In the genomic region with DNA sequence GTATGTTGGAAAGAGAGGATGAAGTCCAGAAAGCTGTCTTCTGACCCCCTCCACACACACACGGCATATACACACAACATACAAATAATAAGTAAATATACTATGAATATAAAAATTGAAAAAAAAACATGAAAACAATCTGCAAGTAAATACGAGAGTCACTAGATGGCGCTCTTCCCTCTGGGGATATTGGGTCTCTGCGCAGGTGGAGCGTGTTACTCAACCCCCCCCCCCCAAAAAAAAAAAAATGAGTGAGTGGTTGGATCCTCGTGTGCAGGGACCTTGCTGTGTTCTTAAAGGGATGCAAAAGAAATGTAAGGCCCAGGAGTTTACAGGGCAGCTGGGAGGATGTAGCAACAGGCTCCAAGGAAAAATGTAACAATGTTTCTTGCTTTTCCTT, we compare ENCODE assay signal across 10 mouse cellular contexts. TPM values are rescaled to one million over a fixed set of nuclear protein-coding genes. Genes with fewer than 3 reads are reported as not detected.
A peak's percentile ranks its signal among the peaks of the same experiment; 100 is the strongest.
DNase-seq lines count a peak whose midpoint lies in the region; ATAC-seq and TF ChIP-seq lines count a peak whose summit lies in the region.
"Had no signal": no experiment of that assay in that cellular context is flagged by ENCODE, and none has a peak within 500 bp of the region (broad histone marks: within the 10 kb centered on the region; RNA-seq: fewer than 3 reads in every experiment).

No protein-coding gene starts in this region.

- H3K4me1 ChIP-seq in hindbrain, embryonic 11.5 days (replicated peaks; ENCODE audit: control insufficient read depth, insufficient read depth, low read length), result 0 out of 2 replicates have a peak, but pooled peaks cover 2% of the 10 kb centered on the region
- peaks cover 9% of the 10 kb centered on the region for H3K4me1 ChIP-seq in hindbrain, embryonic 13.5 days (replicated peaks)
- peaks cover 7% of the 10 kb centered on the region for H3K4me1 ChIP-seq in testis, adult 2 months (ENCODE audit: control insufficient read depth, insufficient read depth, low read length)

- H3K4me3 ChIP-seq in hindbrain, embryonic 11.5 days (ENCODE audit: low read depth, low read length), result no peak overlapping the region
- no peak overlapping the region for H3K4me3 ChIP-seq in hindbrain, embryonic 13.5 days
- H3K4me3 ChIP-seq in testis, adult 2 months (ENCODE audit: control insufficient read depth, low read depth, low read length), result no peak overlapping the region
- H3K4me3 ChIP-seq: embryonic facial prominence, embryonic 15.5 days; limb, embryonic 15.5 days had no signal

- DNase-seq in hindbrain, embryonic 11.5 days (ENCODE audit: low spot score), result peak; percentile 72
- no peak for DNase-seq in testis, postnatal 10 days (ENCODE audit: low spot score)
- peak; percentile 67 for DNase-seq in c-Kit-positive CD71-negative TER-119-negative erythroid progenitor cells, embryonic 14.5 days (ENCODE audit: low read depth)
- DNase-seq in lung, postnatal 10 days, result peak; percentile 51
- DNase-seq in ovary, postnatal 36 days (ENCODE audit: low spot score), result no peak
- DNase-seq in layer of hippocampus, adult 8-10 months (ENCODE audit: low spot score in 2 of 2), result no peak

- no peak overlapping the region for H3K4me2 ChIP-seq in hindbrain, embryonic 11.5 days (replicated peaks; ENCODE audit: low read depth, low read length)
- no peak overlapping the region for H3K4me2 ChIP-seq in hindbrain, embryonic 13.5 days
- H3K4me2 ChIP-seq: embryonic facial prominence, embryonic 15.5 days; limb, embryonic 15.5 days had no signal

- no peaks in the 10 kb centered on the region for H3K9me3 ChIP-seq in hindbrain, embryonic 11.5 days (ENCODE audit: control insufficient read depth, low read length)
- H3K9me3 ChIP-seq in hindbrain, embryonic 13.5 days, result no peaks in the 10 kb centered on the region
- H3K9me3 ChIP-seq: embryonic facial prominence, embryonic 15.5 days; limb, embryonic 15.5 days had no signal

- no peak for TF ChIP-seq POLR2A in testis, adult 2 months (IDR thresholded peaks at IDR 0.05; ENCODE audit: control insufficient read depth, low read depth, low read length)

- no peaks in the 10 kb centered on the region for H3K27me3 ChIP-seq in hindbrain, embryonic 11.5 days (ENCODE audit: control insufficient read depth, insufficient read depth, low read length)
- H3K27me3 ChIP-seq in hindbrain, embryonic 13.5 days, result 0 out of 2 replicates have a peak, but pooled peaks cover 9% of the 10 kb centered on the region
- no peaks in the 10 kb centered on the region for H3K27me3 ChIP-seq in testis, adult 2 months (ENCODE audit: control insufficient read depth, insufficient read depth, low read length)
- H3K27me3 ChIP-seq: embryonic facial prominence, embryonic 15.5 days; limb, embryonic 15.5 days had no signal

- no peak for ATAC-seq in hindbrain, embryonic 11.5 days (ENCODE audit: low FRiP score)
- no peak for ATAC-seq in hindbrain, embryonic 13.5 days (ENCODE audit: low FRiP score)

- H3K9ac ChIP-seq in hindbrain, embryonic 11.5 days (ENCODE audit: low read depth, low read length), result no peak overlapping the region
- H3K9ac ChIP-seq in hindbrain, embryonic 13.5 days, result no peak overlapping the region
- H3K9ac ChIP-seq: embryonic facial prominence, embryonic 15.5 days; limb, embryonic 15.5 days had no signal

- peak; percentile 28; the same call in 1 of the 2 replicates for TF ChIP-seq CTCF in testis, adult 2 months (IDR thresholded peaks at IDR 0.05; ENCODE audit: control insufficient read depth, insufficient read depth, insufficient replicate concordance, low read depth, low read length)

- 3% methylated on average over 6 of the region's 6 CpGs for WGBS in hindbrain, embryonic 11.5 days
- 3% methylated on average over 6 of the region's 6 CpGs for WGBS in hindbrain, embryonic 13.5 days

- no peak overlapping the region for H3K27ac ChIP-seq in hindbrain, embryonic 11.5 days (ENCODE audit: low read depth, low read length)
- H3K27ac ChIP-seq in hindbrain, embryonic 13.5 days, result no peak overlapping the region
- no peak overlapping the region for H3K27ac ChIP-seq in testis, adult 2 months (ENCODE audit: control insufficient read depth, insufficient read depth, low read depth, low read length)
- H3K27ac ChIP-seq: embryonic facial prominence, embryonic 15.5 days; limb, embryonic 15.5 days had no signal

- no peaks in the 10 kb centered on the region for H3K36me3 ChIP-seq in hindbrain, embryonic 11.5 days (ENCODE audit: control insufficient read depth, insufficient read depth, low read length)
- no peaks in the 10 kb centered on the region for H3K36me3 ChIP-seq in hindbrain, embryonic 13.5 days
- H3K36me3 ChIP-seq in testis, adult 2 months (ENCODE audit: control insufficient read depth, insufficient read depth, low read length), result no peaks in the 10 kb centered on the region
- H3K36me3 ChIP-seq: embryonic facial prominence, embryonic 15.5 days; limb, embryonic 15.5 days had no signal

RNA-seq across cellular contexts. Expression of gene Srrm1, which starts 5.6 kb away (rescaled TPM):
- 220 and 289 TPM in 2 replicates for polyA plus RNA-seq in hindbrain, embryonic 11.5 days (2014; fragmentation: Nextera tagmentation; extraction: Ambion mirVana)
- polyA plus RNA-seq in hindbrain, embryonic 13.5 days (2015; fragmentation: Nextera tagmentation; extraction: Ambion mirVana), result 215 and 220 TPM in 2 replicates
- polyA plus RNA-seq in testis, adult 2 months (2012; rRNA removed), result 23.5 and 25.7 TPM in 2 replicates
- 100 to 1,000 TPM; 134 to 168 (median 160) TPM for total RNA-seq in layer of hippocampus, adult 8-10 months (2022)

RNA-seq across cellular contexts. Expression of gene Ncmap, which starts 39.3 kb away (rescaled TPM):
- 0.75 TPM in 1 of 2 replicates, not detected in the other for polyA plus RNA-seq in hindbrain, embryonic 11.5 days (2014; fragmentation: Nextera tagmentation; extraction: Ambion mirVana)
- polyA plus RNA-seq in hindbrain, embryonic 13.5 days (2015; fragmentation: Nextera tagmentation; extraction: Ambion mirVana), result 0.75 and 1.2 TPM in 2 replicates
- 1.6 and 2.1 TPM in 2 replicates for polyA plus RNA-seq in testis, adult 2 months (2012; rRNA removed)
- 1 to 10 TPM in 1 of 4 experiments, under 1 TPM in 2, not detected in 1; 0.58 to 1.2 (median 0.96) TPM for total RNA-seq in layer of hippocampus, adult 8-10 months (2022)

Comparison
In these comparisons a context has a peak if more than half of its experiments do, and no peak if none do; other contexts are left out.
1. DNase-seq: peak in hindbrain, embryonic 11.5 days (single experiment), c-Kit-positive CD71-negative TER-119-negative erythroid progenitor cells, embryonic 14.5 days (single experiment) and lung, postnatal 10 days (single experiment); none in testis, postnatal 10 days (single experiment), ovary, postnatal 36 days (single experiment) and layer of hippocampus, adult 8-10 months (0 of 2).